18 mouse cellular contexts compared by ENCODE assay signal in genomic region chr15:80175756-80176155, GRCm38 (mm10). TPM values are rescaled to one million over a fixed set of nuclear protein-coding genes. Genes with fewer than 3 reads are reported as not detected.
DNase-seq lines count a peak whose midpoint lies in the region; ATAC-seq lines count a peak whose summit lies in the region.
"Had no signal": no experiment of that assay in that cellular context is flagged by ENCODE, and none has a peak within 500 bp of the region (broad histone marks: within the 10 kb centered on the region; RNA-seq: fewer than 3 reads in every experiment).

No protein-coding gene starts in this region.

- peak overlapping the region; percentile 92; the same call in 1 of the 2 replicates for H3K4me3 ChIP-seq in forebrain, embryonic 14.5 days (ENCODE audit: low read depth, low read length)
- H3K4me3 ChIP-seq in hindbrain, embryonic 14.5 days (replicated peaks; ENCODE audit: low read length) = peak overlapping the region; percentile 95; the same call in 1 of the 2 replicates
- peak overlapping the region; percentile 95; the same call in 1 of the 2 replicates for H3K4me3 ChIP-seq in neural tube, embryonic 13.5 days
- H3K4me3 ChIP-seq: liver, embryonic 15.5 days had no signal

- intact Hi-C loops in gastrocnemius, postnatal 36 days (cut with DNase I) = no loop called here
- intact Hi-C loops in left cerebral cortex, postnatal 14 days (cut with DNase I) = loop anchor here (5.0 kb wide), 1 partner anchor 42 kb away; no protein-coding TSS in a partner anchor

- H3K9ac ChIP-seq in forebrain, embryonic 14.5 days (ENCODE audit: low read length) = no peak overlapping the region
- H3K9ac ChIP-seq in hindbrain, embryonic 14.5 days = no peak overlapping the region
- peak overlapping the region; percentile 99 for H3K9ac ChIP-seq in neural tube, embryonic 13.5 days
- H3K9ac ChIP-seq: liver, embryonic 15.5 days had no signal

- H3K36me3 ChIP-seq in forebrain, embryonic 14.5 days (ENCODE audit: control insufficient read depth, insufficient read depth, low read length) = no peaks in the 10 kb centered on the region
- no peaks in the 10 kb centered on the region for H3K36me3 ChIP-seq in hindbrain, embryonic 14.5 days (replicated peaks; ENCODE audit: control insufficient read depth, insufficient read depth)
- H3K36me3 ChIP-seq in neural tube, embryonic 13.5 days = 0 out of 2 replicates have a peak, but pooled peaks cover 3% of the 10 kb centered on the region
- H3K36me3 ChIP-seq: G1E; liver, embryonic 15.5 days had no signal

- no peaks in the 10 kb centered on the region for H3K9me3 ChIP-seq in forebrain, embryonic 14.5 days (replicated peaks; ENCODE audit: control insufficient read depth, low read length)
- no peaks in the 10 kb centered on the region for H3K9me3 ChIP-seq in hindbrain, embryonic 14.5 days (ENCODE audit: control insufficient read depth, low read length)
- no peaks in the 10 kb centered on the region for H3K9me3 ChIP-seq in neural tube, embryonic 13.5 days
- H3K9me3 ChIP-seq: liver, embryonic 15.5 days had no signal

- peak; percentile 47 to 59 for DNase-seq in cerebellum, postnatal 25 days
- no peak for DNase-seq in cerebellum, postnatal 14 days
- no peak for DNase-seq in forebrain, embryonic 14.5 days (ENCODE audit: low spot score)
- no peak for DNase-seq in hindbrain, embryonic 14.5 days (ENCODE audit: low spot score)
- no peak for DNase-seq in gastrocnemius, postnatal 36 days
- no peak for DNase-seq in urinary bladder, postnatal 10 days (ENCODE audit: low spot score)
- DNase-seq in left cerebral cortex, postnatal 14 days (ENCODE audit: low spot score in 2 of 2) = no peak
- DNase-seq: adrenal gland, postnatal 25 days; heart, postnatal 36 days; kidney, adult 2 months had no signal

- H3K4me2 ChIP-seq in forebrain, embryonic 14.5 days (ENCODE audit: low read length) = peak overlapping the region; percentile 85
- peak overlapping the region; percentile 68 for H3K4me2 ChIP-seq in hindbrain, embryonic 14.5 days (replicated peaks)
- H3K4me2 ChIP-seq in neural tube, embryonic 13.5 days = peak overlapping the region; percentile 75
- H3K4me2 ChIP-seq: liver, embryonic 15.5 days had no signal

- WGBS in forebrain, embryonic 14.5 days = 61% methylated on average over 6 of the region's 6 CpGs
- WGBS in hindbrain, embryonic 14.5 days = 78% methylated on average over 4 of the region's 6 CpGs
- 62% methylated on average over 6 of the region's 6 CpGs for WGBS in neural tube, embryonic 13.5 days

- no peaks in the 10 kb centered on the region for H3K27me3 ChIP-seq in forebrain, embryonic 14.5 days (replicated peaks; ENCODE audit: control insufficient read depth, insufficient read depth, low read length)
- H3K27me3 ChIP-seq in hindbrain, embryonic 14.5 days (ENCODE audit: control insufficient read depth, insufficient read depth, low read length) = no peaks in the 10 kb centered on the region
- H3K27me3 ChIP-seq in neural tube, embryonic 13.5 days = no peaks in the 10 kb centered on the region

- no peak for ATAC-seq in forebrain, embryonic 14.5 days
- ATAC-seq in hindbrain, embryonic 14.5 days (ENCODE audit: low FRiP score) = no peak
- ATAC-seq in neural tube, embryonic 13.5 days (ENCODE audit: low read depth) = no peak

- no peak overlapping the region for H3K27ac ChIP-seq in forebrain, embryonic 14.5 days (ENCODE audit: low read depth, low read length)
- H3K27ac ChIP-seq in hindbrain, embryonic 14.5 days = no peak overlapping the region
- no peak overlapping the region for H3K27ac ChIP-seq in neural tube, embryonic 13.5 days (replicated peaks)
- H3K27ac ChIP-seq: liver, embryonic 15.5 days; macrophage had no signal

- peaks cover 10% of the 10 kb centered on the region; the same call in 1 of the 2 replicates for H3K4me1 ChIP-seq in forebrain, embryonic 14.5 days (ENCODE audit: control insufficient read depth, insufficient read depth, low read length)
- H3K4me1 ChIP-seq in hindbrain, embryonic 14.5 days (replicated peaks; ENCODE audit: control insufficient read depth, insufficient read depth, low read length) = peaks cover 20% of the 10 kb centered on the region
- H3K4me1 ChIP-seq in neural tube, embryonic 13.5 days (replicated peaks) = peaks cover 66% of the 10 kb centered on the region

RNA-seq across cellular contexts. Expression of gene Mgat3, which starts 2.2 kb away (rescaled TPM):
- polyA plus RNA-seq in forebrain, embryonic 14.5 days (2014; fragmentation: Nextera tagmentation; extraction: Ambion mirVana) = 11.7 and 12.5 TPM in 2 replicates
- polyA plus RNA-seq in hindbrain, embryonic 14.5 days (2014; fragmentation: Nextera tagmentation; extraction: Ambion mirVana) = 22.3 and 24.5 TPM in 2 replicates
- polyA plus RNA-seq in neural tube, embryonic 13.5 days (2015; fragmentation: Nextera tagmentation; extraction: Ambion mirVana) = 13.3 and 14.6 TPM in 2 replicates
- total RNA-seq in gastrocnemius, postnatal 36 days (2021) = under 1 TPM; 0.64 to 0.96 TPM
- 100 to 1,000 TPM; 109 to 110 TPM for total RNA-seq in left cerebral cortex, postnatal 14 days (2021)
- total RNA-seq: G1E had no signal
- polyA plus RNA-seq: G1E had no signal

RNA-seq across cellular contexts. Expression of gene Tab1, which starts 42.8 kb away (rescaled TPM):
- polyA plus RNA-seq in forebrain, embryonic 14.5 days (2014; fragmentation: Nextera tagmentation; extraction: Ambion mirVana) = 33.1 and 36.6 TPM in 2 replicates
- 32.2 and 36.1 TPM in 2 replicates for polyA plus RNA-seq in hindbrain, embryonic 14.5 days (2014; fragmentation: Nextera tagmentation; extraction: Ambion mirVana)
- 35.9 and 38.9 TPM in 2 replicates for polyA plus RNA-seq in neural tube, embryonic 13.5 days (2015; fragmentation: Nextera tagmentation; extraction: Ambion mirVana)
- 10 to 100 TPM; 11.9 to 16.4 TPM for total RNA-seq in gastrocnemius, postnatal 36 days (2021)
- 10 to 100 TPM; 26.2 to 27.8 TPM for total RNA-seq in left cerebral cortex, postnatal 14 days (2021)

RNA-seq across cellular contexts. Expression of gene Mief1, which starts 58.1 kb away (rescaled TPM):
- polyA plus RNA-seq in forebrain, embryonic 14.5 days (2014; fragmentation: Nextera tagmentation; extraction: Ambion mirVana) = 28.3 and 37.0 TPM in 2 replicates
- polyA plus RNA-seq in hindbrain, embryonic 14.5 days (2014; fragmentation: Nextera tagmentation; extraction: Ambion mirVana) = 36.4 and 38.6 TPM in 2 replicates
- polyA plus RNA-seq in neural tube, embryonic 13.5 days (2015; fragmentation: Nextera tagmentation; extraction: Ambion mirVana) = 37.8 and 39.1 TPM in 2 replicates
- 10 to 100 TPM; 19.2 to 25.8 TPM for total RNA-seq in gastrocnemius, postnatal 36 days (2021)
- total RNA-seq in left cerebral cortex, postnatal 14 days (2021) = 10 to 100 TPM; 30.7 to 31.4 TPM

RNA-seq across cellular contexts. Expression of gene AC140267.1, which starts 59.9 kb away (rescaled TPM):
- polyA plus RNA-seq in forebrain, embryonic 14.5 days (2014; fragmentation: Nextera tagmentation; extraction: Ambion mirVana) = not detected in 2 replicates
- polyA plus RNA-seq in hindbrain, embryonic 14.5 days (2014; fragmentation: Nextera tagmentation; extraction: Ambion mirVana) = not detected in 2 replicates
- 3.7 TPM in 1 of 2 replicates, not detected in the other for polyA plus RNA-seq in neural tube, embryonic 13.5 days (2015; fragmentation: Nextera tagmentation; extraction: Ambion mirVana)
- 1 to 10 TPM in 1 of 2 experiments, not detected in 1; 3.8 TPM for total RNA-seq in gastrocnemius, postnatal 36 days (2021)
- total RNA-seq in left cerebral cortex, postnatal 14 days (2021) = 10 to 100 TPM; 18.7 to 25.4 TPM
- polyA plus RNA-seq: C2C12; G1E; kidney, adult 2 months; liver, embryonic 15.5 days; macrophage; myocyte; small intestine, adult 2 months; thymus, postnatal 0 days had no signal

Comparison
In these comparisons a context has a peak if more than half of its experiments do, and no peak if none do; other contexts are left out.
1. DNase-seq: peak in cerebellum, postnatal 25 days (2 of 2); none in cerebellum, postnatal 14 days (0 of 2), forebrain, embryonic 14.5 days (single experiment), hindbrain, embryonic 14.5 days (single experiment), gastrocnemius, postnatal 36 days (0 of 2), urinary bladder, postnatal 10 days (single experiment) and left cerebral cortex, postnatal 14 days (0 of 2).
2. Peak in every context shown above with its lines, with median percentiles within 50 percentile points of each other: H3K4me2 ChIP-seq and H3K4me3 ChIP-seq.